Mouse (Mus musculus) embryonic facial prominence, embryonic 10.5 days (tissue): ENCODE measurements around the gene Aktip. TPM values are rescaled to one million over a fixed set of nuclear protein-coding genes. Genes with fewer than 3 reads are reported as not detected.

Experiments used
- DNase-seq: peaks from one replicate; pipeline ENCODE4 v3.0.0-alpha.2; 2017; ENCODE audit warnings: low spot score
- H3K27ac ChIP-seq: fragments of 300-500 bp; sonication (generic); replicated peaks from 2 replicates; pipeline ENCODE4 v1.5.1; 2016; ENCODE audit warnings: mild to moderate bottlenecking
- H3K27me3 ChIP-seq: fragments of 300-500 bp; sonication (generic); replicated peaks from 2 replicates; pipeline ENCODE4 v1.6.1; 2016; ENCODE audit warnings: low read depth, mild to moderate bottlenecking; ENCODE audit not compliant: poor library complexity, severe bottlenecking
- H3K36me3 ChIP-seq: fragments of 300-500 bp; sonication (generic); replicated peaks from 2 replicates; pipeline ENCODE4 v1.6.1; 2016; ENCODE audit warnings: mild to moderate bottlenecking, moderate library complexity
- H3K4me1 ChIP-seq: fragments of 300-500 bp; sonication (generic); 2 replicates; pipeline ENCODE4 v1.6.1; 2016
- H3K4me3 ChIP-seq: fragments of 300-500 bp; sonication (generic); 2 replicates; pipeline ENCODE4 v1.5.1; 2016; ENCODE audit warnings: mild to moderate bottlenecking, moderate library complexity
- H3K9me3 ChIP-seq: fragments of 300-500 bp; sonication (generic); 2 replicates; pipeline ENCODE4 v1.6.1; 2016; ENCODE audit warnings: mild to moderate bottlenecking
- WGBS: fragments of 180-500 bp; shearing (Covaris S2); methylation state at CpG from one replicate; pipeline ENCODE4 v1.1.7; 2016; 5-methylcytosine and 5-hydroxymethylcytosine counted together
- polyA plus RNA-seq: library from polyadenylated mRNA; unstranded; fragments of >200 nt; fragmentation: Nextera tagmentation; extraction: Ambion mirVana; gene quantifications from 2 replicates; pipeline ENCODE4 v1.2.1, GENCODE M21; 2016

Aktip gene
- polyA plus RNA-seq, 1 experiment from 2014 or later: 60.0 TPM

DNA sequence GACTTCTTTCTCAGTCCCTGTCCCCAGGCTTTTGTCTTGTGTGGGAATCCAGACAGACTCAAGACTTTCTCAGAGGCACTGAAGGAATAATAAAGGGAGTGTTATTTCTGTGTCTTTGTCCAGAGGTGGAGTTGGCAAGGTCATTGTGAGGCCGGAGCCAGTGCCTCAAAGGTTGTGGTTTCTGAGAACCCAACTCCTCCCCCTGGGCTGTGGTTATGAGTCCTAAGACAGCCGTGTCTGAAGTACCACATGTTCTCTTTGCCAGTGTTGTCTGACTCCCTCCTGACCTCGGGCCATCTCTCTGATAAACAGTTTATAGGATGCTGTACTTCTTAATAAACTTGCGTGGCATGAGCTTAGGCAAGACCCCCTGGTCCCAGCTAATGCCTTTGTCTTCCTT is 134.6 kb downstream of the Aktip start:
- Histone ChIP-seq H3K4me1 (peaks cover 14% of the 10 kb centered on the region), H3K27me3 (no peaks in the 10 kb centered on the region), H3K36me3 (no peaks in the 10 kb centered on the region), H3K9me3 (no peaks in the 10 kb centered on the region), H3K4me3 (no peak overlapping the region), H3K27ac (no peak overlapping the region)
- 81% methylated on average over 4 of the region's 4 CpGs for WGBS
- DNase-seq: no peak

Other genes with a start within 250 kb of the Aktip start
- gene Rbl2, start 129.9 kb downstream of the Aktip start, polyA plus RNA-seq: 7.6 and 8.4 TPM in 2 replicates
- gene Rpgrip1l, start 113.3 kb upstream of the Aktip start, polyA plus RNA-seq: 11.1 and 11.3 TPM in 2 replicates
- 95.3 and 98.3 TPM in 2 replicates for gene Fto, start 113.5 kb upstream of the Aktip start, polyA plus RNA-seq